Mouse (Mus musculus): ENCODE data around the gene Suclg2.

Gene Suclg2

GRCm38 (mm10) chr6:95701786-95702185 lies 16.8 kb downstream of the Suclg2 start:
- in situ Hi-C loops (cut with MboI, MseI), result loop anchor here (25.0 kb wide), 2 partner anchors 589 to 1189 kb away; partner anchors contain the start of genes Kbtbd8 and Slc25a26

- in situ Hi-C loops (cut with MboI, MseI), result loop anchor here (25.0 kb wide), 2 partner anchors 589 to 1189 kb away; partner anchors contain the start of genes Kbtbd8 and Slc25a26
These were observed 17.5 kb downstream of the Suclg2 start for GRCm38 (mm10) chr6:95700981-95701610.

GRCm38 (mm10) chr6:95700191-95700590 lies 18.4 kb downstream of the Suclg2 start:
- in situ Hi-C loops (cut with MboI, MseI), result loop anchor here (25.0 kb wide), 2 partner anchors 588 to 1188 kb away; partner anchors contain the start of genes Kbtbd8 and Slc25a26

DNA sequence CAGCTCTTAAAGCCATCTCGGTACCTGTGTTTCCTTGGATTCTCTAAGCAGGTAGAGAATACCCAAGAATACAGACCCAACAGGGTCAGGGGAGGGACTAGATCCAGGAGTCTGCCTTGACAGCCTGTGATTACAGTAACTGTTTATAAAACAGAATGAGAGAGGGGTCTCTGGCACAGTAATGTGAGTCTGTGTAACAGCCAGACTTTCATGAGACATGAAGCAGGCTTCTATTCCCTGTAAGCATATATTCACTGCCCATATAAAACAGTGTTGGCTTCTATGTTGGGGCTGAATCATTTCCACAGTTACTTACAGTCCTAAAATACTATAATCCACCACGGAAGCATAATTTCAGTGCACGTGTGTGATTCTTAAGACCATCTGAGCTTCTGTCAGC lies 19.3 kb downstream of the Suclg2 start:
- in situ Hi-C loops (cut with MboI, MseI), result loop anchor here (10.0 kb wide), 1 partner anchor 475 kb away; no protein-coding TSS in a partner anchor

DNA sequence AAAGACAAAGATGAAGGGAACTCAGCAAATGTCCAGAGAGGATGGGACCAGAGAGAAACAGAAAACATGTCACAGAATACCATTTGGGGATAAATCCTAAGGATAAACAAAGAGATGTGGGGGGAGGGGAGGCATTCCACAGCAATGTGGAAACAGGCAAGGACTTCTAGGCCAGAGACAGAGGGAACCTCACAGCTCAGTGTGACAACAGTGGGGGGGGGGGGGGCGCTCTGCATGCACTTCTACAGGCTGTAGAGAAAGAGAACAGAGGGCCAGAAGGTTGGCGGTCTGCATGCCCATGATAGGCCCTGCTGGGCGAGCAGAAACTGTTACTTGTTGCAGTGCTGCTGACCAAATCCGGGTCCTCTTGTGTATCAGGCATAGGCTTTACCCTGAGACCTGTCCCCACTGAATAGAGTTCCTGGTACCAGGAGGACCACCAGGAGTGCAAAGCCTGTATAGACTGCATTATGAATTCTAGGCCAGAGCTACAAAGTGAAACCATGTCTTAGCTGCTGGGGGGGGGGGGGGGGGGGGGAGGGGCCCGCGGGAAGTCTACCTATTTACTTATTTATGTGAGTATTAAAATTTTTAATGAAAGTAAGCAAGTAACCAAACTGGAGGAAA lies 20.0 kb downstream of the Suclg2 start:
- in situ Hi-C loops (cut with MboI, MseI), result loop anchor here (10.0 kb wide), 1 partner anchor 474 kb away; no protein-coding TSS in a partner anchor

DNA sequence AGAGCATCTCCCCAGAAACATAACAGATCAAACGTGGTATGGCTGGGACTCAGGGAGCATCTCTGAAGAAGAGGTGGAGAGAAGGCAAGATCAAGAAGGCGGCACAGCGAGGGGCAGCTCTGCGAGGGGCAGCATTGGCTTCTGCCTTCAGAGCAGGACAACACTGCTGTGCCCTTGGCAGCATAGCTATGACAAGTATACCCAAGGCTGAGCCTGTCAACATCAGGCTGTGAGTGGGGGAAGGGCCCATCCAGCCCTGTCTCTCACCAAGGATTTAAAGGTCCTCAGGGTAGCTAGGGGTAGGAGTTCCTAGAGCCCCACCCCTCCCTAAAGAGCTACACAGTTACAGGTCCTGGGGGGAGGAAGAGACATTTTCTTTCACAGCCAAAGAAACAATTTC lies 23.7 kb downstream of the Suclg2 start:
- in situ Hi-C loops (cut with MboI, MseI), result loop anchor here (10.0 kb wide), 1 partner anchor 470 kb away; no protein-coding TSS in a partner anchor

DNA sequence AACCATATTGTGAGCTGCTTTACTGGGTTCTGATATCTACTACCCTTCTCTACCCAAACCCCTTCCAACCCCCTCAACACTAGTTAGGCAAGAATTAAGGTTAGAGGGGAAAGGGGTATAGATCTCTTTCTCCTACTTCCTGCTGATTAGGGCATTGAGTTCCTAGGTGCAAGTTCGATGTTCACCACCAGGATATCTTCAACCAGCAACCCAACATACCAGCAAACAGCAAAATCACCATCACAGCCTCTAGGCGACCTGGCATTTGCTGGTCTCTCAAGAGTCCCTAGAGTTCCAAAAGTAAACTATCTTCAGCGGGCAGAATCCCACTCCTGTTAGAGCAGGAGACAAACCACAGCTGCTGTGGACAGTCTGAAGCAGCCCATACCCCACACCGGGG lies 33.4 kb downstream of the Suclg2 start:
- in situ Hi-C loops (cut with MboI, MseI), result no loop called here

DNA sequence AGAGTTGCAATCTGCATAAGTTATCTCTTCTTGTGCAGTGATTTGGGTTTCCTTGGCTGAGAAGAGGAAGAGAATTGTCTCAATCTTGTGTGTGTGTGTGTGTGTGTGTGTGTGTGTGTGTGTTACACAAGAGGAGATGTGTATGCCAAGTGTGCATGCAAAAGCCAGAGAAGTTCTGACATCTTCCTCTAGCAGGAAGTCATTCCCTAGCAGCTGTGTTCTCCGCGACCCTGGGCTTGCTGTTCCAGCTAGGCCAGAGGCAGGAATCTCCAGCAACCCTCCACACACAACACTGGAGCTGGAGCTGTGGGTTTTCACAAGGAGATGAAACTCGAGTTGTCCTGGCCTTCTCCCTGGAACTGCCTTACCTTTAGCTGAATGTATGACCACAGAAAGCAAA lies 38.9 kb downstream of the Suclg2 start:
- in situ Hi-C loops (cut with MboI, MseI), result no loop called here

DNA sequence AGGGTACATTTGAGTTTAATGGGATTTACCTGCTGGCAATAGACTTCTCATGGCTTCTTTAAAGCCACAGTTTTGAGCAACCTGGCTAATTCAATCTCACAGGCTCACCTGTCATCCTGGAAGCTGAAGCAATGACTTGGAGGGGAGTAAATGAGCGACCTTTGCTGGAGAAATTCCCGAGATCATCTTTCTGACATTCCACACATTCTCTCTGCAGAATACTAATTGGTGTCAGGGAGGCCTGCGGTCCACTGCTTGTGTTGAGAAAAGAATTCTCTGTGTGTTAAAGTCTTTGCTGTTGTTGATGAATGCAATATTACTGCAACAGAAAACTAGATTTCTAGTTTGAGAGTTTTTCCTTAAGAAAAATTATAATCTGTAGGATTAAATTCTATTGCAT lies 39.3 kb downstream of the Suclg2 start:
- in situ Hi-C loops (cut with MboI, MseI), result no loop called here

DNA sequence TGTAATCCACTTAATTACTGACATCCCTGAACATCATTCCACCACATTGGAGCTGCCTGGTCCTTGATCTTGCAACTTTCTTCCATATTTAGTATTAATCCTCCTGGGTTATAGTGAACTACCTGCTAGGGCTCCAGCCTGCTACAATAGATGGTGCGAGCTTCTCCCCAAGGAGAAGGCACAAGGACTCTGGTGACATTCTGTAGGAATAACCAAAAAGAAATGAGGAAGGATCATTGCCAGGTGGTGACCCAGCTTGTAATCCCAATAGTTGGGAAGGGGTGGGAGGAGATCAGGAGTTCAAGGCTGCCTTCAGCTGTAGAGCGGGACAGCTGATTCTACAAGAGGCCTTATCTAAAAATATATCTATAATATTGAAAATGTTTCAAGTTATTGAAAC lies 41.6 kb downstream of the Suclg2 start:
- in situ Hi-C loops (cut with MboI, MseI), result no loop called here

GRCm38 (mm10) chr6:95676439-95676838 lies 42.2 kb downstream of the Suclg2 start:
- in situ Hi-C loops (cut with MboI, MseI), result no loop called here

GRCm38 (mm10) chr6:95675059-95675705 lies 43.4 kb downstream of the Suclg2 start:
- in situ Hi-C loops (cut with MboI, MseI), result no loop called here

GRCm38 (mm10) chr6:95674651-95675050 lies 43.9 kb downstream of the Suclg2 start:
- in situ Hi-C loops (cut with MboI, MseI), result no loop called here

- in situ Hi-C loops (cut with MboI, MseI), result loop anchor here (10.0 kb wide), 1 partner anchor 445 kb away; no protein-coding TSS in a partner anchor
These were observed 49.3 kb downstream of the Suclg2 start for GRCm38 (mm10) chr6:95669335-95669729.

- in situ Hi-C loops (cut with MboI, MseI), result loop anchor here (10.0 kb wide), 1 partner anchor 444 kb away; no protein-coding TSS in a partner anchor
These were observed 49.8 kb downstream of the Suclg2 start for GRCm38 (mm10) chr6:95668629-95669334.

- in situ Hi-C loops (cut with MboI, MseI), result no loop called here
These were observed 60.9 kb downstream of the Suclg2 start for GRCm38 (mm10) chr6:95657671-95658070.

- in situ Hi-C loops (cut with MboI, MseI), result no loop called here
These were observed 64.9 kb downstream of the Suclg2 start for GRCm38 (mm10) chr6:95653662-95654061.

- in situ Hi-C loops (cut with MboI, MseI), result no loop called here
These were observed 65.8 kb downstream of the Suclg2 start for GRCm38 (mm10) chr6:95652774-95653173.

- in situ Hi-C loops (cut with MboI, MseI), result no loop called here
These were observed 67.2 kb downstream of the Suclg2 start for GRCm38 (mm10) chr6:95651391-95651876.

DNA sequence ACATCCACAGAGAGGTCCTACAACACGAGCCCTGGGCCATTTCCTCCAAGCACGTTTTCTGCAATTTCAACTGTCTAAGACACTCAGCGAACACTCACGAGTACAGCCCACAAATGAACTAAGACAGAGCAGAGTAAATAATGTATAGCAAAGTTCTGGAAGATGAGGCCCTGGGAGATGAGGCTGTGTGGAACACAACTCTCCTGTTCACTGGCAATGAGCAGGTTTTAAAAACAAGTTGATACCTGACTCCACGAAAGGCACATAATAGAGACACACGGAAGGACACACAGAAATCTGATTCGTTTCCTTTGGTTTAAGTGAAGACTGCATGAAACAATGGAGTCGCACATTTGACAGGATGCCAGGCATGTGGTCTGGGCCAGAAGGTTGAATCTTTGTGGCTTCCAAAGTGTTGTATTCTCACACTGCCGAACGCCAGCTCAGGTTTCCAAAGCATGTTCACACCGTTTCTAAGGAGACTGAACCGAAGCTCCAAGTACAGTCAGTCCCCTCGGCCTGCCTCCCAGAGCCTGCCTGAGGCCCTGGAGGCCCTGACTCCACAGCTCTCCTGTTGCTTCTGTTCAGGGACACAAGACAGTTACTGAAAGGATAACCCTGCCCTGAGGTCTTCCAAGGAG lies 68.4 kb downstream of the Suclg2 start:
- in situ Hi-C loops (cut with MboI, MseI), result no loop called here

DNA sequence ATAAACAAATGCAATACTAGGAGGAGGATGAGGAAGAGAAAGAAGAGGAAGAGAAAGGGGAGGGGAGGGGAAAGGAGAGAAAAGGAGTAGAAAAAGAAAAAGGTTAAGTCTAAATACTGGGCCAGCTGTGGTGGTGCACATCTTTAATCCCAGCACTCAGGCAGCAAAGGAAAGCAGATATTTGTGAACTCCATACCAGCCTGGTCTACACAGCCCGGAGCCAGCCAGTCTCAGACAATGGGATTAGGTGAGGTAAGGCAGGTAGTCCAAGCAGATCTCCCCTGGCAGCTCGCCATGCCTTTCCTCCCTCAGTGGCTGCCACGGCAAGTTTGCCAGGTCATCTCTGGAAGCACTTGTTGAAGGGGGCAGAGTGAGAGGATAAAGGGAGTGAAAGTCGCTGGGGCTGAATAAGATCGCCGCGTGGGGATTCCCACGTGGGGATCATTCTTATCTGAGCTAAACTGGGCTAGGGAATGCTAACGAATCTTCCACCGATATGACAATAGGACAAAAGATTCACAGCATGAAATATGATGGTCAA lies 69.4 kb downstream of the Suclg2 start:
- in situ Hi-C loops (cut with MboI, MseI), result no loop called here
